Mouse (Mus musculus): Measurements from ENCODE around the gene Vmn2r100.

The Vmn2r100 gene

GRCm38 (mm10) chr17:19504432-19504831, at the start of gene Vmn2r100:
Gene Vmn2r100, plus strand, starts transcription at chr17:19504732.
- DNase-seq = no peak

- DNase-seq = no peak
Observed at GRCm38 (mm10) chr17:19482866-19483265, 21.7 kb upstream of the Vmn2r100 start.

GRCm38 (mm10) chr17:19576927-19577326, 72.4 kb downstream of the Vmn2r100 start, which contains the start of gene Vmn2r101:
Gene Vmn2r101, plus strand, starts transcription at chr17:19577227.
- DNase-seq = no peak

Measured in kidney, postnatal 36 days (tissue).